Mouse (Mus musculus): Measurements from ENCODE around the gene Rnf17. TPM values are rescaled to one million over a fixed set of nuclear protein-coding genes. Genes with fewer than 3 reads are reported as not detected.

The Rnf17 gene
- total and polyA plus RNA-seq, 3 experiments = 37.0 to 183 (median 46.4) TPM

GRCm38 (mm10) chr14:56375731-56376130 lies 26.6 kb upstream of the Rnf17 start:
- Histone ChIP-seq H3K4me1 (ENCODE audit: control insufficient read depth in 1 of 2, insufficient read depth in 2 of 2, low read length in 2 of 2) (peaks cover 0 to 6% of the 10 kb centered on the region in 2 experiments; a peak in 2 of 4 replicates), H3K4me3 (ENCODE audit: control insufficient read depth in 1 of 2, insufficient read depth in 1 of 2, low read depth in 2 of 2, low read length in 2 of 2) (no peak overlapping the region), H3K9ac (ENCODE audit: control insufficient read depth, low read depth, low read length, poor library complexity, severe bottlenecking) (no peak overlapping the region), H3K9me3 (replicated peaks; ENCODE audit: insufficient read depth, low read length) (no peaks in the 10 kb centered on the region), H3K36me3 (ENCODE audit: control insufficient read depth in 1 of 2, insufficient read depth in 2 of 2, low read length in 2 of 2) (peaks cover 0 to 3% of the 10 kb centered on the region in 2 experiments; a peak in 1 of 4 replicates), H3K79me2 (ENCODE audit: control insufficient read depth, insufficient read depth, low read length, poor library complexity) (no peaks in the 10 kb centered on the region), H3K27ac (ENCODE audit: control insufficient read depth, low read depth, low read length) (no peak overlapping the region), H3K27me3 (ENCODE audit: control insufficient read depth in 1 of 2, insufficient read depth in 2 of 2, low read length in 2 of 2) (peaks cover 1 to 2% of the 10 kb centered on the region in 2 experiments; a peak in 3 of 4 replicates)
- TF ChIP-seq ZC3H11A (IDR thresholded peaks at IDR 0.05; ENCODE audit: low read depth, low read length) = peak; percentile 87
- peak; percentile 94 for TF ChIP-seq RAD21 (IDR thresholded peaks at IDR 0.05; ENCODE audit: low read depth, low read length)
- TF ChIP-seq SIN3A (IDR thresholded peaks at IDR 0.05; ENCODE audit: low read length) = peak; percentile 31; the same call in 1 of the 2 replicates
- peak; percentile 88 for TF ChIP-seq SMC3 (IDR thresholded peaks at IDR 0.05; ENCODE audit: low read depth, low read length)
- TF ChIP-seq GABPA (IDR thresholded peaks at IDR 0.05; ENCODE audit: low read depth, low read length) = peak; percentile 30; the same call in 1 of the 2 replicates
- TF ChIP-seq ZNF384 (IDR thresholded peaks at IDR 0.05; ENCODE audit: low read depth, low read length) = 0 out of 2 replicates have a peak, but pooled peaks have one; percentile 8
- TF ChIP-seq ZKSCAN1 (IDR thresholded peaks at IDR 0.05; ENCODE audit: low read depth, low read length) = no peak
- no peak for TF ChIP-seq USF1 (IDR thresholded peaks at IDR 0.05; ENCODE audit: low read depth, low read length)
- TF ChIP-seq CTCF (IDR thresholded peaks at IDR 0.05 in 2 of 3, conservative IDR thresholded peaks at IDR 0.05 in 1 of 3; ENCODE audit: control insufficient read depth in 1 of 3, insufficient read depth in 1 of 3, low read depth in 2 of 3, low read length in 3 of 3, poor library complexity in 1 of 3, severe bottlenecking in 1 of 3) = peak; percentile 68 to 93 (median 86)
- DNase-seq (ENCODE audit: low read depth, low spot score) = peak; percentile 89

GRCm38 (mm10) chr14:56377745-56378144 lies 24.6 kb upstream of the Rnf17 start:
- TF ChIP-seq SMC3 (IDR thresholded peaks at IDR 0.05; ENCODE audit: low read depth, low read length) (peak; percentile 16; the same call in 1 of the 2 replicates), MXI1 (IDR thresholded peaks at IDR 0.05; ENCODE audit: low read depth, low read length) (no peak), NRF1 (IDR thresholded peaks at IDR 0.05; ENCODE audit: insufficient read depth, low read depth, low read length, poor library complexity, severe bottlenecking) (no peak), ZKSCAN1 (IDR thresholded peaks at IDR 0.05; ENCODE audit: low read depth, low read length) (no peak), MYC (IDR thresholded peaks at IDR 0.05; ENCODE audit: low read depth, low read length) (no peak), CTCF (IDR thresholded peaks at IDR 0.05 in 2 of 3, conservative IDR thresholded peaks at IDR 0.05 in 1 of 3; ENCODE audit: control insufficient read depth in 1 of 3, insufficient read depth in 1 of 3, low read depth in 2 of 3, low read length in 3 of 3, poor library complexity in 1 of 3, severe bottlenecking in 1 of 3) (peak in 1 of 3 experiments; percentile 14; a peak in 1 of 6 replicates), JUND (IDR thresholded peaks at IDR 0.05; ENCODE audit: low read depth, low read length) (no peak)
- no peaks in the 10 kb centered on the region for H3K9me3 ChIP-seq (replicated peaks; ENCODE audit: insufficient read depth, low read length)
- H3K9ac ChIP-seq (ENCODE audit: control insufficient read depth, low read depth, low read length, poor library complexity, severe bottlenecking) = no peak overlapping the region
- peaks cover 0 to 6% of the 10 kb centered on the region in 2 experiments; a peak in 2 of 4 replicates for H3K4me1 ChIP-seq (ENCODE audit: control insufficient read depth in 1 of 2, insufficient read depth in 2 of 2, low read length in 2 of 2)
- DNase-seq (ENCODE audit: low read depth, low spot score) = peak; percentile 7
- H3K27ac ChIP-seq (ENCODE audit: control insufficient read depth, low read depth, low read length) = no peak overlapping the region
- peaks cover 1 to 2% of the 10 kb centered on the region in 2 experiments; a peak in 1 of 4 replicates for H3K27me3 ChIP-seq (ENCODE audit: control insufficient read depth in 1 of 2, insufficient read depth in 2 of 2, low read length in 2 of 2)
- no peak overlapping the region for H3K4me3 ChIP-seq (ENCODE audit: control insufficient read depth in 1 of 2, insufficient read depth in 1 of 2, low read depth in 2 of 2, low read length in 2 of 2)
- H3K36me3 ChIP-seq (ENCODE audit: control insufficient read depth in 1 of 2, insufficient read depth in 2 of 2, low read length in 2 of 2) = peaks cover 0 to 3% of the 10 kb centered on the region in 2 experiments; a peak in 1 of 4 replicates
- H3K79me2 ChIP-seq (ENCODE audit: control insufficient read depth, insufficient read depth, low read length, poor library complexity) = no peaks in the 10 kb centered on the region
